Mouse (Mus musculus) gastrocnemius, postnatal 25 days (tissue): ENCODE measurements at regions not wholly inside any gene's neighbourhood (a gene's known extent, or its start where the extent isn't known, plus 50 kb on each side); places are given as distances from the start of the nearest gene placed in this dataset.
A peak's percentile ranks its signal among the peaks of the same experiment; 100 is the strongest.

ENCODE experiments used
- DNase-seq: peaks from one replicate; pipeline ENCODE4 v3.0.0; 2022

- peak; percentile 61 for DNase-seq
Observed at GRCm38 (mm10) chr2:61453490-61454281, 124.7 kb upstream of the Tank start.

DNA sequence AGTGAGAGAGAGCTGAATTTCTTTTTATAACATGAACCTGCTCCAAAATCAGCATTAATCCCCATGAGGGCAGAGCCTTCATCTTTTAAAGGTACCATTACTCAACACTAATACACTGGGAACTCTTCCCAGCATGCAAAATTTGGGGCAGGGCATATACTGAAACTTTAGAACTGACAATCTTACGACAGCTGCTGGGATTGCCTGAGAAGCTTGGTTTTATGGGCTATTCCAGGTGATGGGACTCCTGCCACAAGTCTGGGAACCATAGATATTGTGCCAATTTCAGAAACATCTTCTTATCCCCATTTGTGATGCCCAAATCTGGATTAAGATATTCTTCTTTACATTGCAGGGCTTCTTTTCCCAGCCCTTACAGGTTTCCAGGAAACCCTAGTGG is 125.8 kb upstream of the Tank start:
- no peak for DNase-seq

GRCm38 (mm10) chr2:61450731-61451130 is 127.7 kb upstream of the Tank start:
- DNase-seq: no peak

DNA sequence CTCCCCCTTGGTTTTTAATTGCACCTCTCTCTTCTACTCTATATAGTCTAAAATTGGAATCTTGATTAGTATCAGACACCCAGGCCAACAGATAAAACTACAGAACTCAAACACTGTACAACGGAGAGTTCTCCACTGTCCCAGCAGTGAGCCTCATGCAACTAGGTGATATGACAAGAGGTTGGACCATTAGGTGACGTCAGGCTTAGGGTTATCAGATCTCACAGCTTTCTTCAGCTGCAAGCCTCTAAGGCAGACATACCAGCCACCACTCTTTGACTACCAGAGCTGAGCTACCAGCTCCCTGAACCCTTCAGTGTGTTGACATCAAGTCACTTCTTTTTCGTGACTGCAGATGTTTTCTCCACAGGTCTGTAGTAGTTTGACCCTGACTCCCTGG is 141.8 kb upstream of the Tank start:
- no peak for DNase-seq

DNA sequence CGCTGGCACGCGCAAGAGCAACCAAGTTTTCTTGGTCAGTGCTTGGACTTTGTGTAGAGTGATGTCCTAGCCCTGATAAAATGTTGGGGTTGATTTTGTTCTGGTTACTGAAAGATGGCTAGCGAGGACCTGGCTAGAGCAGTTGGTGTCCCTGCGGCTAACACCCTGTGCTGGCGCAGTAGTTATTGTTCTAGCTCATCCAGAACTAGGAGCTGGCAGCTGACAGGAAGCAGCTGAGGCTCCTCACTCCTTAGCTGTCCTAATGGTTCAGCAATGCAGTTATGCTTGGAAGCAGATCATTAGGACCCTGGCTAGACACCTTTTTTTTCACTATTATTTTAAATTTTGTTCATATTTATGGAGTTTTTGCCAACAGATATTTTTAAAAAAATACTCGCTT is 170.5 kb upstream of the Tank start:
- peak; percentile 13 for DNase-seq

DNA sequence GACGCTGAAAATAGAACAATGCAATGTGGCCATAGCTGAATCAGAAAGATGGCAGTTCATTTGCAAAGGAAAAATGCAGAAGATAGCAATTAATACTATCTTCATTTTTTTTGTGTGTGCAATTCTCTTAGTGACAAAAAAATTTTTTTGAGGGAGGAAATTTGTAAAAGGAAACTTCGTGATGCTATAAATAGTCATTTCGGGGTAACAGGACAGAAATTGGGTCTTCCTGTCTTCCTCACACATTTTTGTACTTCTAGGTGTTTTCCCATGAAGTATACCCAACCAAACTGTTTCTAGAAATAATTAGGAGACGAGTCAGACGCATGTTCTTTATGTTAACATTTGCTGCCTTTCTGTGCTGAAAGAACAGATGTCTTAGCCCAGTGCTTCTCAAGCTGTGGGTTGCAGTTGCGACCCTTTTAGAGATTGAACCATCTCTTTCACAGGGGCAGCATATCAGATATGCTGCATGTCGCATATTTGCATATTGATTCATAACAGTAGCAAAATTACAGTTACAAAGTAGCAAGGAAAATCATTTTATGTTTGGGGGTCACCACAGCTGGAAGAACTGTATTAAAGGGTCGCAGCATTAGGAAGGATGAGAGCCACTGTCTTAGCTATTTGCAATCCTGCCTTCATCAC is 172.2 kb upstream of the Tank start:
- no peak for DNase-seq

DNA sequence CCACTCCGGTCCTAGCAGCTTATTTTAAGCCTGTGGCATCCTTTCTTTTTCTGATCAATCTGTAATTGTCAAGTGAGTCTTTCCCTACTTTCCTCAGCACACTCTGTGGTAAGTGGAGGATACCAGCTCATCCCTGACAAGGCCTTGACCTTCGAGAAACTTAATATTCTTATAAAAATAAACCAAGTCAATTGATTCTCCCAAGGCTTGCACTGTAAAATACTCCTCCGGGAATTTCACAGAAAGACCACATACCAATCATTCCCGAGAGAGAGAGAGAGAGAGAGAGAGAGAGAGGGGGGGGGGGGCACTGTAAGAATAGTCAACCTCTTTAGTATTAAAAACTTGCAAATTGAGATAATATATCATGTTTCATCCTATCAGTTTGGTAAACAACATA is 173.1 kb upstream of the Tank start:
- no peak for DNase-seq

DNA sequence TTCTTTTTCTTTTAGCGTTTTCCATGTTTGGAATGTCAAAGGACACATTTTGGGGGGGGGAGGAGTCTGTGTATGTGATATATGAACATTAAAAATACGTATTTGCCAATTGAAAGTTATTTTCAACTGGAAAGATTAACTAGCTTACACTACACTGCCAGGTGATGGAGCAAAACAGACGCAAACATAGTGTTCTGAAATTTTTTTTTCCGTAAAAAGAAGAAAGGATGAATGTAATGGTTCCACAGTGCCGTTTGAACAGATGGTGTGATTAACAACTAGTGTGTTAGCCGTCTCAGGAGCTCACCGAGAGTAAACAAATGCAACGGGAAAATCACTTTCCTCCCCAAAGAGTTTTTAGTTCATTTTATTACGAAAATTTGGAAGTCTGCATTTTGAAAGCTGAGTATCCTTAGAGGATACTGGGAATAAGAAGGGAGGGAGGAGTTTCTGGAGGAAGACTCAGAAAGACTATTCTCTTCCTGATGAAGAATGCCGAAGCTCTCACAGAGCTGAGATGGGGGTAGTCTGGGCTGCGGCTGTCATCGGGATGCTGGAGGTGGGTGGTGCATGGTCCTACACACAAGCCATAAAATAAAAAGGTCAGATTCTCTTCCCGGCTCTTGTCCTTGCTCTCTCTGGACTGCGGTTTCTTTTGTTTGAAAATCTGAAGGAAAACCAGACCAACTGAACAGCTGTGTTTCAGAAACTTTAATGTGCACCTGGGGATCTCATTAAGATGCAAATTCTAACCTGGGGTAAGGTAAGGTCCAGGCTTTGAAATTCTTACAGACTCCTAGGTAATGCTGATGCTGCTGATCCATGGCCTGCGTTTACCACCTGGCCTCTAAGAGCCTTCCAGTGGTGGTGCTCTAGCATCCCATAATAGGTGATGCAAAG is 175.5 kb upstream of the Tank start:
- DNase-seq: no peak

- DNase-seq: peak; percentile 37
Observed at GRCm38 (mm10) chr2:61401636-61402587, 176.5 kb upstream of the Tank start.

GRCm38 (mm10) chr2:61398633-61399032 is 179.8 kb upstream of the Tank start:
- DNase-seq: no peak

- no peak for DNase-seq
Observed at GRCm38 (mm10) chr2:61389622-61390021, 188.8 kb upstream of the Tank start.

- DNase-seq: no peak
Observed at GRCm38 (mm10) chr2:61389207-61389606, 189.2 kb upstream of the Tank start.

DNA sequence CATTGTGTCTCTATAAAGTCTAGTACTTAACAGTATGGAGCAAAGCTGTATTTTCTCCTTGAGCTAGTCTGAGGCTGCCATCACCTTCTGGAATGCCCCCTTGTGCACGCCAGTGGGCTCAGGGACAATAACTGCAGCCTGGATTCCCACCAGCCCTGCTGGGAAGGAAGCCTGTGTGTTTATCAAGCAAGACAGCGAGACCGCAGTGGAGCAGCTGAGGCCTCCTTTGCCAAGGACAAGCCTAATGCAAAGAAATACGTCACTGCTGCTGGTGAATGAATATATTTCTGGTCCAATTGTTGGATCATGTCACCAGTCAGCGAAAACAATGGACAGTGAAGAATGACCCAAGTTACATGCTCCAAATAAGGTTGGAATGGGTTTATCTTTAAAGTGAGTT is 190.8 kb upstream of the Tank start:
- no peak for DNase-seq

DNA sequence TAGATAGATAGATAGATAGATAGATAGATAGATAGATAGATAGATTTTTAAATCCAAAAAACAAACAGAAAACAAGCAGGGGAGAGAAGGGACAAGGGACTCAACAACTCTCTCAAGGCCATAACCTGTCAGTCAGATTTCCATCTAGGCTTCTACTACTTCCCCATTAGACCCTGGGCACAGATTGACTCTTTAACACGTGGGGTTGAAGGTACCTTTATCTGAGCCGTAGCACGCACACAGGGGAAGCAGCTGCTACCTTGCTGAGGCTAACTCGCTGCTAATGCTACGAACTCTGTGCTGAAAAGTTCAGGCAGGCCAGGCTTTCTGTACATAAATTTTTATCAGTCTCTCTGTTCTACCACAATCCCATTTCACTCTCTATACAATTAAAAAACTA is 191.4 kb upstream of the Tank start:
- DNase-seq: no peak

- DNase-seq: no peak
Observed at GRCm38 (mm10) chr2:61384467-61384866, 193.9 kb upstream of the Tank start.

- no peak for DNase-seq
Observed at GRCm38 (mm10) chr2:61383744-61384295, 194.6 kb upstream of the Tank start.

GRCm38 (mm10) chr2:61379076-61379475 is 199.3 kb upstream of the Tank start:
- no peak for DNase-seq

GRCm38 (mm10) chr2:61378297-61378696 is 200.1 kb upstream of the Tank start:
- DNase-seq: no peak

DNA sequence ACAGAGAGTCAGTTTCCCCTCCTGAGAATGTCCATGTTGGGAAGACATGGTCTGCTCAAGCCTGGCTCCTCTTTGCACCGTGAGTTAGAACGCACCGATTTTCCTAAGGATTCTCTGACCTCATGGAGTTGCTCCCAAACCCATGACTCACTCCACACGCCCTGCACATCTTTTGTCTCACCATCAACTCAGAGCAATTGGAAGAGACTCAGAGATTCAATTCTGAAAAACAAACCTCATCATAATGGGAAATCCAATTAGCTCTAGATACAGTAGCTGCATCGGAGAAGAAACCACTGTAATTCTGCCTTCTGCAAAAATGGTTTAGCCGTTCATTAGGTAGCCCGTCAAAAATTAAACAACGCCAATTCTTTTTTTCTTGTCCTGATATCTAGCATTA is 200.6 kb upstream of the Tank start:
- no peak for DNase-seq

DNA sequence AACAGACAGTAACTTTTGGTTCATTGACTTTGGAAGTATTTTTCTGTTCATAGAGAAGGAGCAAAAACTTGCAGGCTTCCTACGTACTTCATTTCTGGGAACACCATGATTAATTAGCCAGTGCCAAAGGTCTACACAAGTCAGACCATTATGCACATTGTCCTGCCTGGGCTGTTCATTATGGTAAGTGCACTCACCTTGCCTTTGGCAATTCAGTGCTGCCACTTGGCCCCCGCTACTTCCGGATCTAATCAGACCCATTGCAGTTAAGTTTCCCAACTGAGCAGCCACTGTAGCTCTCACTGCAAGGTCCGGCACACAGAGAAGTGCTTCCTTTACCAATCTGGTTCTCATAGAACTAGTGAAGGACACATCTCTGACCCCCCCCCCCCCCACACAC is 215.8 kb upstream of the Tank start:
- DNase-seq: no peak

DNA sequence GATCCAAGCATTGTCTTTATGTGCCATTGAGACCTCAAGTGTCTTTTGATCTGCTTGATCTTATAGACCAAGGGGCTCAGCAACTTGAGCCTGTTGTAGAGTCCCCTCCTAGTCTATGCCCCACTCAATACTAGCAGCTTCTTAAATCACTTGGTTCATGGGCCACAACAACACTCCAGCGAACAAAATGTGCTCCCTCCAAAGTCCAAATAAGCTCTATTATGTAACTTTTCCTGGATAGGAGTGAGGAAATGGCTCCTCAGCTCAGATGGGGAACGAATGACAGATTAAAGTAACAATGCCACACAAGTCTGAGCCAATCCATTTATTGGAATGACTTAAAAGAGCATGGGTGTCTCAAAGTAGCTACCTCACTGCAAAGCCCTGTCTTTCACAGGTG is 217.0 kb upstream of the Tank start:
- no peak for DNase-seq

DNA sequence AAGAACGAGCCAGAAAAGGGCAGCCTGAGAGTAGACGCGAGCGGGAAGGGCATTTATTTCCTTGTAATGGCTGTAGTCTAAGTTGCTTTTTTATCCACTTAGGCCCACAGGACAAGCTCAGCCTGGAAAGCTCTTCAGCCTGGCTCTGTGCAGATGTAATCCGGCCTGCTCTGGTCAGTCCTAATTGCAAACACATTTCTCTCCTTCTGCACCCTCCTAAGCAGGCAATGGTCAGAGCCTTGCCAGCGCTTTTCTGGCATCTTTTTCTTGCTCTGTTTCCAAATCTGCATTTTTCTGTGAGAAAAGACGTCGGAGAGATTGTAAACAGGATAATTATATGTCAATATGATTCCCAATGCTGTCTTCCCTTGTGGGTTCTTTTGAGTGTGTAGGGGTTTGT is 224.3 kb upstream of the Tank start:
- peak; percentile 77 for DNase-seq
